Mouse (Mus musculus) lung, embryonic 15.5 days (tissue): ENCODE results near the gene Ptpn22. TPM values are rescaled to one million over a fixed set of nuclear protein-coding genes. Genes with fewer than 3 reads are reported as not detected.

Source experiments
- ATAC-seq: fragments of 200-750 bp; cut with Nextera tagmentation; 2 replicates; pipeline ENCODE4 v1.8.0; 2017; ENCODE audit warnings: moderate number of reproducible peaks, borderline replicate concordance; ENCODE audit not compliant: low FRiP score, low TSS enrichment; ENCODE audit errors: extremely low read depth
- H3K27ac ChIP-seq: fragments of 300-500 bp; sonication (generic); 2 replicates; pipeline ENCODE4 v1.5.1; 2015; ENCODE audit warnings: moderate library complexity, mild to moderate bottlenecking, inconsistent platforms
- H3K27me3 ChIP-seq: fragments of 300-500 bp; sonication (generic); 2 replicates; pipeline ENCODE4 v1.6.1; 2015; ENCODE audit warnings: inconsistent platforms
- H3K36me3 ChIP-seq: fragments of 300-500 bp; sonication (generic); 2 replicates; pipeline ENCODE4 v1.6.1; 2015; ENCODE audit warnings: inconsistent platforms
- H3K4me1 ChIP-seq: fragments of 300-500 bp; sonication (generic); 2 replicates; pipeline ENCODE4 v1.6.1; 2015; ENCODE audit warnings: inconsistent platforms
- H3K4me2 ChIP-seq: fragments of 300-500 bp; sonication (generic); 2 replicates; pipeline ENCODE4 v1.6.1; 2015; ENCODE audit warnings: inconsistent platforms, mild to moderate bottlenecking, moderate library complexity
- H3K4me3 ChIP-seq: fragments of 300-500 bp; sonication (generic); 2 replicates; pipeline ENCODE4 v1.5.1; 2015; ENCODE audit warnings: mild to moderate bottlenecking, inconsistent platforms
- H3K9ac ChIP-seq: fragments of 300-500 bp; sonication (generic); 2 replicates; pipeline ENCODE4 v1.6.1; 2015; ENCODE audit warnings: inconsistent platforms
- H3K9me3 ChIP-seq: fragments of 300-500 bp; sonication (generic); 2 replicates; pipeline ENCODE4 v1.6.1; 2016; ENCODE audit warnings: inconsistent platforms
- WGBS: fragments of 180-500 bp; shearing (Covaris S2); methylation state at CpG from one replicate; pipeline ENCODE4 v1.1.7; 2015; 5-methylcytosine and 5-hydroxymethylcytosine counted together
- polyA plus RNA-seq: library from polyadenylated mRNA; unstranded; fragments of >200 nt; fragmentation: Nextera tagmentation; extraction: Ambion mirVana; gene quantifications from 2 replicates; pipeline ENCODE4 v1.2.1, GENCODE M21; 2015

The Ptpn22 gene
- polyA plus RNA-seq, 1 experiment from 2014 or later = 2.5 TPM

GRCm38 (mm10) chr3:103862721-103863220, 3.2 kb downstream of the Ptpn22 start:
- ATAC-seq = no peak
- no peak overlapping the region for H3K9ac ChIP-seq
- no peak overlapping the region for H3K27ac ChIP-seq
- H3K36me3 ChIP-seq = no peaks in the 10 kb centered on the region
- H3K4me2 ChIP-seq = no peak overlapping the region
- H3K9me3 ChIP-seq = no peaks in the 10 kb centered on the region
- no peaks in the 10 kb centered on the region for H3K27me3 ChIP-seq
- no peak overlapping the region for H3K4me3 ChIP-seq
- H3K4me1 ChIP-seq = no peaks in the 10 kb centered on the region
- 70% methylated on average over 4 of the region's 4 CpGs for WGBS

- no peak overlapping the region for H3K4me3 ChIP-seq
These were observed 4.6 kb downstream of the Ptpn22 start for GRCm38 (mm10) chr3:103864200-103864599.

GRCm38 (mm10) chr3:103867424-103867971, 7.9 kb downstream of the Ptpn22 start:
- no peaks in the 10 kb centered on the region for H3K9me3 ChIP-seq
- H3K4me1 ChIP-seq = no peaks in the 10 kb centered on the region
- ATAC-seq = no peak
- no peak overlapping the region for H3K9ac ChIP-seq
- no peaks in the 10 kb centered on the region for H3K36me3 ChIP-seq
- no peak overlapping the region for H3K27ac ChIP-seq
- no peak overlapping the region for H3K4me3 ChIP-seq
- no peak overlapping the region for H3K4me2 ChIP-seq
- no peaks in the 10 kb centered on the region for H3K27me3 ChIP-seq
- WGBS = 86% methylated on average over 5 of the region's 5 CpGs

More at GRCm38 (mm10) chr3:103864200-103864599, 4.6 kb downstream of the Ptpn22 start:
- no peak for ATAC-seq
- H3K27ac ChIP-seq = no peak overlapping the region
- WGBS = 74% methylated on average over 6 of the region's 6 CpGs
- H3K9me3 ChIP-seq = no peaks in the 10 kb centered on the region
- H3K27me3 ChIP-seq = no peaks in the 10 kb centered on the region
- H3K4me2 ChIP-seq = no peak overlapping the region
- no peaks in the 10 kb centered on the region for H3K36me3 ChIP-seq
- no peak overlapping the region for H3K9ac ChIP-seq
- H3K4me1 ChIP-seq = no peaks in the 10 kb centered on the region

- no peak overlapping the region for H3K27ac ChIP-seq
- H3K9me3 ChIP-seq = no peaks in the 10 kb centered on the region
- ATAC-seq = no peak
These were observed 8.4 kb downstream of the Ptpn22 start for GRCm38 (mm10) chr3:103868008-103868407.

GRCm38 (mm10) chr3:103872663-103873098, 13.1 kb downstream of the Ptpn22 start:
- no peak for ATAC-seq

More at GRCm38 (mm10) chr3:103868008-103868407, 8.4 kb downstream of the Ptpn22 start:
- Histone ChIP-seq H3K36me3 (no peaks in the 10 kb centered on the region), H3K27me3 (no peaks in the 10 kb centered on the region), H3K4me2 (no peak overlapping the region), H3K4me3 (no peak overlapping the region), H3K9ac (no peak overlapping the region), H3K4me1 (no peaks in the 10 kb centered on the region)
- 67% methylated on average over 4 of the region's 4 CpGs for WGBS

GRCm38 (mm10) chr3:103874329-103874728, 14.7 kb downstream of the Ptpn22 start:
- Histone ChIP-seq H3K4me3 (no peak overlapping the region), H3K9ac (no peak overlapping the region), H3K4me1 (no peaks in the 10 kb centered on the region), H3K9me3 (no peaks in the 10 kb centered on the region), H3K4me2 (no peak overlapping the region), H3K27me3 (no peaks in the 10 kb centered on the region), H3K36me3 (no peaks in the 10 kb centered on the region), H3K27ac (no peak overlapping the region)
- no peak for ATAC-seq
- WGBS = 56% methylated on average over 7 of the region's 7 CpGs

More at GRCm38 (mm10) chr3:103872663-103873098, 13.1 kb downstream of the Ptpn22 start:
- H3K27me3 ChIP-seq = no peaks in the 10 kb centered on the region
- H3K4me2 ChIP-seq = no peak overlapping the region
- H3K27ac ChIP-seq = no peak overlapping the region
- H3K9ac ChIP-seq = no peak overlapping the region
- 50% methylated on average over 3 of the region's 3 CpGs for WGBS
- no peaks in the 10 kb centered on the region for H3K4me1 ChIP-seq
- no peak overlapping the region for H3K4me3 ChIP-seq
- no peaks in the 10 kb centered on the region for H3K9me3 ChIP-seq
- no peaks in the 10 kb centered on the region for H3K36me3 ChIP-seq

GRCm38 (mm10) chr3:103885946-103886345, 26.4 kb downstream of the Ptpn22 start:
- no peaks in the 10 kb centered on the region for H3K36me3 ChIP-seq
- no peak overlapping the region for H3K4me2 ChIP-seq
- WGBS = 66% methylated on average over 11 of the region's 11 CpGs
- no peak for ATAC-seq
- no peaks in the 10 kb centered on the region for H3K4me1 ChIP-seq
- H3K4me3 ChIP-seq = no peak overlapping the region
- H3K9ac ChIP-seq = no peak overlapping the region
- no peaks in the 10 kb centered on the region for H3K27me3 ChIP-seq
- H3K27ac ChIP-seq = no peak overlapping the region
- H3K9me3 ChIP-seq = no peaks in the 10 kb centered on the region

- 13% methylated on average over 3 of the region's 3 CpGs for WGBS
- H3K4me1 ChIP-seq = no peaks in the 10 kb centered on the region
- no peak overlapping the region for H3K27ac ChIP-seq
- H3K9ac ChIP-seq = no peak overlapping the region
- H3K36me3 ChIP-seq = no peaks in the 10 kb centered on the region
- H3K4me3 ChIP-seq = no peak overlapping the region
- no peak for ATAC-seq
- H3K27me3 ChIP-seq = no peaks in the 10 kb centered on the region
- no peaks in the 10 kb centered on the region for H3K9me3 ChIP-seq
- no peak overlapping the region for H3K4me2 ChIP-seq
These were observed 28.0 kb downstream of the Ptpn22 start for GRCm38 (mm10) chr3:103887581-103887980.

- no peaks in the 10 kb centered on the region for H3K9me3 ChIP-seq
- no peaks in the 10 kb centered on the region for H3K36me3 ChIP-seq
- no peaks in the 10 kb centered on the region for H3K4me1 ChIP-seq
- no peak overlapping the region for H3K4me2 ChIP-seq
- no peak for ATAC-seq
- 75% methylated on average over 3 of the region's 3 CpGs for WGBS
- no peaks in the 10 kb centered on the region for H3K27me3 ChIP-seq
- no peak overlapping the region for H3K4me3 ChIP-seq
- H3K9ac ChIP-seq = no peak overlapping the region
- no peak overlapping the region for H3K27ac ChIP-seq
These were observed 33.8 kb downstream of the Ptpn22 start for GRCm38 (mm10) chr3:103893374-103893773.

GRCm38 (mm10) chr3:103904705-103905104, 45.1 kb downstream of the Ptpn22 start:
- Histone ChIP-seq H3K9me3 (no peaks in the 10 kb centered on the region), H3K36me3 (no peaks in the 10 kb centered on the region), H3K27me3 (no peaks in the 10 kb centered on the region), H3K27ac (no peak overlapping the region), H3K9ac (no peak overlapping the region), H3K4me2 (no peak overlapping the region), H3K4me3 (no peak overlapping the region), H3K4me1 (no peaks in the 10 kb centered on the region)
- no peak for ATAC-seq
- WGBS = 91% methylated on average over 1 of the region's 1 CpGs

- Histone ChIP-seq H3K36me3 (no peaks in the 10 kb centered on the region), H3K27ac (no peak overlapping the region), H3K4me3 (no peak overlapping the region), H3K9ac (no peak overlapping the region), H3K9me3 (no peaks in the 10 kb centered on the region), H3K27me3 (no peaks in the 10 kb centered on the region), H3K4me2 (no peak overlapping the region), H3K4me1 (no peaks in the 10 kb centered on the region)
- 77% methylated on average over 5 of the region's 5 CpGs for WGBS
- no peak for ATAC-seq
These were observed 47.9 kb downstream of the Ptpn22 start for GRCm38 (mm10) chr3:103907335-103908030.

- 62% methylated on average over 2 of the region's 2 CpGs for WGBS
- H3K36me3 ChIP-seq = no peaks in the 10 kb centered on the region
- H3K4me1 ChIP-seq = no peaks in the 10 kb centered on the region
- H3K9me3 ChIP-seq = no peaks in the 10 kb centered on the region
- no peak overlapping the region for H3K9ac ChIP-seq
- H3K4me3 ChIP-seq = no peak overlapping the region
- ATAC-seq = no peak
- H3K27ac ChIP-seq = no peak overlapping the region
- H3K27me3 ChIP-seq = no peaks in the 10 kb centered on the region
- no peak overlapping the region for H3K4me2 ChIP-seq
These were observed 49.2 kb downstream of the Ptpn22 start for GRCm38 (mm10) chr3:103908781-103909180.
